Mouse (Mus musculus): Measurements from ENCODE around the gene Cenpm. TPM values are rescaled to one million over a fixed set of nuclear protein-coding genes. Genes with fewer than 3 reads are reported as not detected.
A peak's percentile ranks its signal among the peaks of the same experiment; 100 is the strongest.

Cenpm gene
- polyA plus RNA-seq, 1 experiment from 2014 or later: 27.8 TPM

GRCm38 (mm10) chr15:82197937-82198336, 46.6 kb downstream of the Cenpm start:
- no peak overlapping the region for H3K9ac ChIP-seq (replicated peaks)
- H3K9me3 ChIP-seq (ENCODE audit: low read length): no peaks in the 10 kb centered on the region
- ATAC-seq (no peak), DNase-seq (no peak)
- no peaks in the 10 kb centered on the region for H3K4me1 ChIP-seq (ENCODE audit: insufficient read depth)
- H3K36me3 ChIP-seq (replicated peaks; ENCODE audit: insufficient read depth, low read length): peaks cover 91% of the 10 kb centered on the region
- no peak overlapping the region for H3K27ac ChIP-seq (ENCODE audit: low read depth)
- TF ChIP-seq EP300 (IDR thresholded peaks at IDR 0.05; ENCODE audit: low read depth) (no peak), CTCF (IDR thresholded peaks at IDR 0.05; ENCODE audit: low read depth) (no peak)
- H3K4me3 ChIP-seq (ENCODE audit: low read depth, low read length): no peak overlapping the region
- H3K27me3 ChIP-seq (ENCODE audit: insufficient read depth, low read length): no peaks in the 10 kb centered on the region
- no peak overlapping the region for H3K4me2 ChIP-seq (ENCODE audit: low read depth, low read length)
- 57% methylated on average over 11 of the region's 11 CpGs for WGBS (ENCODE audit: insufficient replicate concordance)

GRCm38 (mm10) chr15:82197246-82197750, 47.2 kb downstream of the Cenpm start:
- Histone ChIP-seq H3K4me3 (ENCODE audit: low read depth, low read length) (no peak overlapping the region), H3K27ac (ENCODE audit: low read depth) (no peak overlapping the region), H3K9me3 (ENCODE audit: low read length) (no peaks in the 10 kb centered on the region), H3K4me1 (ENCODE audit: insufficient read depth) (no peaks in the 10 kb centered on the region), H3K36me3 (replicated peaks; ENCODE audit: insufficient read depth, low read length) (peaks cover 93% of the 10 kb centered on the region), H3K27me3 (ENCODE audit: insufficient read depth, low read length) (no peaks in the 10 kb centered on the region), H3K4me2 (ENCODE audit: low read depth, low read length) (no peak overlapping the region), H3K9ac (replicated peaks) (no peak overlapping the region)
- DNase-seq (no peak), ATAC-seq (no peak)
- 67% methylated on average over 10 of the region's 10 CpGs for WGBS (ENCODE audit: insufficient replicate concordance)
- TF ChIP-seq EP300 (IDR thresholded peaks at IDR 0.05; ENCODE audit: low read depth) (no peak), CTCF (IDR thresholded peaks at IDR 0.05; ENCODE audit: low read depth) (no peak)

GRCm38 (mm10) chr15:82196300-82196699, 48.2 kb downstream of the Cenpm start:
- WGBS (ENCODE audit: insufficient replicate concordance): 60% methylated on average over 12 of the region's 12 CpGs
- H3K9me3 ChIP-seq (ENCODE audit: low read length): no peaks in the 10 kb centered on the region
- DNase-seq: no peak

DNA sequence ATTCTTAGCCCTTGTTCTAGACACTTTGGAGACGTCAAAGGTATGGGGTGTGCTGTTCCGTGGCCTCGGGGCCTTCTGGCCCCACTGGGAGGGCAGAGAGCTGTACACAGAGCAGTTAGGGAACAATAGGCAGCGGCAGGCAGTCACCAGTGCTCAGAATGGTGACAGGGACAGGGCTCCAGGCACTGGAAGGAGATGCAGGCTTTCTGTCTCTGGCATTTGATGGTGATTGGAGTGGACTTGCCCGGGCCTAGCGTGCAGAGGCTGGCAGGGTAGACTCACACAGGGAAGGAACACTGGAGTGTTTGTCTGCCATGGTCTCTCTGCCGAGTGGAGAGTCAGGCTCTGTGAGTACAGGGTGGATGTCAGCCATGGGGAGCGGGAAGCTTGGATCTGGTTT, 51.9 kb downstream of the Cenpm start:
- H3K4me1 ChIP-seq (ENCODE audit: insufficient read depth): no peaks in the 10 kb centered on the region
- TF ChIP-seq CTCF (IDR thresholded peaks at IDR 0.05; ENCODE audit: low read depth) (no peak), EP300 (IDR thresholded peaks at IDR 0.05; ENCODE audit: low read depth) (no peak)
- H3K4me2 ChIP-seq (ENCODE audit: low read depth, low read length): no peak overlapping the region
- H3K9me3 ChIP-seq (ENCODE audit: low read length): no peaks in the 10 kb centered on the region
- no peak overlapping the region for H3K4me3 ChIP-seq (ENCODE audit: low read depth, low read length)
- 86% methylated on average over 8 of the region's 8 CpGs for WGBS (ENCODE audit: insufficient replicate concordance)
- no peaks in the 10 kb centered on the region for H3K27me3 ChIP-seq (ENCODE audit: insufficient read depth, low read length)
- no peak overlapping the region for H3K9ac ChIP-seq (replicated peaks)
- no peak for DNase-seq
- peaks cover 84% of the 10 kb centered on the region for H3K36me3 ChIP-seq (replicated peaks; ENCODE audit: insufficient read depth, low read length)
- no peak overlapping the region for H3K27ac ChIP-seq (ENCODE audit: low read depth)
- no peak for ATAC-seq

More at GRCm38 (mm10) chr15:82196300-82196699, 48.2 kb downstream of the Cenpm start:
- Histone ChIP-seq H3K4me2 (ENCODE audit: low read depth, low read length) (no peak overlapping the region), H3K36me3 (replicated peaks; ENCODE audit: insufficient read depth, low read length) (peaks cover 95% of the 10 kb centered on the region), H3K4me1 (ENCODE audit: insufficient read depth) (no peaks in the 10 kb centered on the region), H3K27me3 (ENCODE audit: insufficient read depth, low read length) (no peaks in the 10 kb centered on the region), H3K27ac (ENCODE audit: low read depth) (no peak overlapping the region), H3K4me3 (ENCODE audit: low read depth, low read length) (no peak overlapping the region), H3K9ac (replicated peaks) (no peak overlapping the region)
- ATAC-seq: 0 out of 2 replicates have a peak, but pooled peaks have one; percentile 4
- no peak for TF ChIP-seq EP300 (IDR thresholded peaks at IDR 0.05; ENCODE audit: low read depth)
- no peak for TF ChIP-seq CTCF (IDR thresholded peaks at IDR 0.05; ENCODE audit: low read depth)

DNA sequence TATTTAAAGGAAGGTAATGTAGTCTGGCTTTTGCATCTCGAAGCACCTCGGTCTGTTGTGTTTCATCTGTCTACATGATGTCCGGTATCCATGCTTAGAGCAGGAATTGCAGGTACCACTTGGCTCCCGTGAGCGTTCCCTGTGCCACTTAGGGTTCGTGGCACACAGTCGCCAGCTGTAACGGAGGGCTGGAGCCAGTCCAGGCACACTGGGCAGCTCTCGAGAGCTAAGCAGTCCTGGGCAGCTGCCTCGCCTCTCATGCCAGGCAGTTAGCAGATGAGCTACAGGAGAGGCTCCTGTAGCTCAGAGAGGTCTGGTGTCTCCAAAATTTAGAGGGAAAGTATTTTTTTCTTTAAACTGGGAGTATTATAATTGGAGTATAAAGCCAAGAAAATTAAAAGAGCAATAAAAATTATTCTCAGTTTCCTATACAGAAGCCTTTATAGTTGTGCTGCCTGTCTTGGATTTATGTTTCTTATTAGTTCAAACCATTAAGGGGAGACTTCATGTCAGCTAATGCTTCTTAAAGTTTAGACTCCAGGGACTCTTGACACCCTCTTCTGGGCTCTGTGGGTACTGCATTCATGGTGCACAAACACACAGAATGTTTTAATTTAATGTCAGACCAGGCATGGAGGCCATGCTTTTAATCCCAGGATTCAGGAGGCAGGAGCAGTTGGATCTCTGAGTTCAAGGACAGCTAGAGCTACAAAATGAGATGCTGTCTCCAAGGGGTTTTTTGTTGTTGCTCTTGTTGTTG, 55.9 kb downstream of the Cenpm start:
- TF ChIP-seq CTCF (IDR thresholded peaks at IDR 0.05; ENCODE audit: low read depth) (peak; percentile 78), EP300 (IDR thresholded peaks at IDR 0.05; ENCODE audit: low read depth) (no peak)
- peak; percentile 70 for DNase-seq
- Histone ChIP-seq H3K4me2 (ENCODE audit: low read depth, low read length) (no peak overlapping the region), H3K9ac (replicated peaks) (no peak overlapping the region), H3K4me3 (ENCODE audit: low read depth, low read length) (no peak overlapping the region), H3K9me3 (ENCODE audit: low read length) (no peaks in the 10 kb centered on the region), H3K27ac (ENCODE audit: low read depth) (no peak overlapping the region), H3K4me1 (ENCODE audit: insufficient read depth) (peaks cover 33% of the 10 kb centered on the region), H3K36me3 (replicated peaks; ENCODE audit: insufficient read depth, low read length) (peaks cover 65% of the 10 kb centered on the region), H3K27me3 (ENCODE audit: insufficient read depth, low read length) (no peaks in the 10 kb centered on the region)
- 95% methylated on average over 10 of the region's 10 CpGs for WGBS (ENCODE audit: insufficient replicate concordance)
- ATAC-seq: no peak

DNA sequence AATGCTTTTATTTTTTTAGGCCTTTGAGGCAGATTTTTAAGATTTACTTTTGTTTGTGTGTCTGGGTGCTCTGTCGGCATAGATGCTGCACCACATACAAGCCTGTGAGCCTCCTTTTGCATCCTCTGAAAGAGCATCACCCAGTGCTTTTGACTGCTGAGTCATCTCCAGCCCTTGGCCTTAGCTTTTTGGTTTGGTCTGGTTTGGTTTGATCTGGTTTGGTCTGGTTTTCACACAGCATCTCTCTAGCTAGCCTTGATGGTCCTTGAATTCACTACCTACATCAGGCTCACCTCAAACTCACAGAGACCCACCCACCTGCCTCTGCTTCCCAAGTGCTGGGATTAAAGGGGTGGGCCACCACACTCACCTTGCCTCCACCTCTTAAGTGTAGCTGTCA, 56.6 kb downstream of the Cenpm start:
- no peak for DNase-seq
- Histone ChIP-seq H3K4me3 (ENCODE audit: low read depth, low read length) (no peak overlapping the region), H3K4me1 (ENCODE audit: insufficient read depth) (peaks cover 37% of the 10 kb centered on the region), H3K4me2 (ENCODE audit: low read depth, low read length) (no peak overlapping the region), H3K27me3 (ENCODE audit: insufficient read depth, low read length) (no peaks in the 10 kb centered on the region), H3K36me3 (replicated peaks; ENCODE audit: insufficient read depth, low read length) (peaks cover 65% of the 10 kb centered on the region), H3K27ac (ENCODE audit: low read depth) (no peak overlapping the region), H3K9ac (replicated peaks) (no peak overlapping the region), H3K9me3 (ENCODE audit: low read length) (no peaks in the 10 kb centered on the region)
- TF ChIP-seq EP300 (IDR thresholded peaks at IDR 0.05; ENCODE audit: low read depth) (no peak), CTCF (IDR thresholded peaks at IDR 0.05; ENCODE audit: low read depth) (no peak)
- no peak for ATAC-seq
- WGBS (ENCODE audit: insufficient replicate concordance): 82% methylated on average over 1 of the region's 1 CpGs

Measured in liver, postnatal 0 days (tissue).